Mouse (Mus musculus): ENCODE measurements at regions not wholly inside any gene's neighbourhood (a gene's known extent, or its start where the extent isn't known, plus 50 kb on each side); places are given as distances from the start of the nearest gene placed in this dataset.

GRCm38 (mm10) chrX:24062389-24062788 is 103.7 kb upstream of the Gm4985 start:
- Histone ChIP-seq H3K9ac (ENCODE audit: low read depth, low read length) (no peak overlapping the region), H3K4me3 (ENCODE audit: low read length) (no peak overlapping the region), H3K4me2 (ENCODE audit: low read depth, low read length) (no peak overlapping the region), H3K27ac (ENCODE audit: low read length) (no peak overlapping the region), H3K36me3 (ENCODE audit: control insufficient read depth, insufficient read depth, low read length) (no peaks in the 10 kb centered on the region), H3K9me3 (ENCODE audit: control insufficient read depth, low read length) (no peaks in the 10 kb centered on the region), H3K4me1 (ENCODE audit: control insufficient read depth, insufficient read depth, low read length) (no peaks in the 10 kb centered on the region), H3K27me3 (replicated peaks; ENCODE audit: control insufficient read depth, insufficient read depth, low read length) (no peaks in the 10 kb centered on the region)
- ATAC-seq = peak; percentile 99

GRCm38 (mm10) chrX:24012162-24012561 is 53.4 kb upstream of the Gm4985 start:
- no peak for ATAC-seq
- Histone ChIP-seq H3K27me3 (replicated peaks; ENCODE audit: control insufficient read depth, insufficient read depth, low read length) (no peaks in the 10 kb centered on the region), H3K4me1 (ENCODE audit: control insufficient read depth, insufficient read depth, low read length) (no peaks in the 10 kb centered on the region), H3K4me3 (ENCODE audit: low read length) (no peak overlapping the region), H3K36me3 (ENCODE audit: control insufficient read depth, insufficient read depth, low read length) (no peaks in the 10 kb centered on the region), H3K4me2 (ENCODE audit: low read depth, low read length) (no peak overlapping the region), H3K9ac (ENCODE audit: low read depth, low read length) (no peak overlapping the region), H3K9me3 (ENCODE audit: control insufficient read depth, low read length) (no peaks in the 10 kb centered on the region), H3K27ac (ENCODE audit: low read length) (no peak overlapping the region)
- WGBS = 53% methylated on average over 2 of the region's 2 CpGs

Measured in intestine, embryonic 16.5 days (tissue).